Mouse (Mus musculus) frontal cortex, postnatal 36 days (tissue): ENCODE measurements at regions not wholly inside any gene's neighbourhood (a gene's known extent, or its start where the extent isn't known, plus 50 kb on each side); places are given as distances from the start of the nearest gene placed in this dataset.

Experiments used
- DNase-seq, 2 experiments: peaks; one replicate each; pipeline ENCODE4 v3.0.0; 2022; ENCODE audit warnings: low spot score in 2 of 2

DNA sequence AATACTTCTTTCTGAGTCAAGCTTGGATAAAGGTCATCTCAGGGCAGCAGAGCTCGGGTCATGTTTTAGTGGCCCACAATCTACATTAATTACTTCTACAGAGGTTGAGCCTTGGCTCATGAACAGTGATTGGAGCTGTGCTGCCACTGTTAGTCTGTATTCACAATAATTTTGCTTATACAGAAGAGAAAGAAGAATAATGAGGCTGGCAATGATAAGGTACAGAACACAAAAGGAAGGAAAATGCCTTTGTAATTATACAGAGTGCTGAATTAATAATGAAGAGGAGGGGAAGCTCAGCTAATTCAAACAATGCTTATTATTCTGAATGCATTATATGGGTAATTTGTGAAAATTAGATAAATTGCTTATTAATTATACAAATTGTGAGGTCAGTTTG, 573.9 kb upstream of the Cblb start:
- DNase-seq = no peak

DNA sequence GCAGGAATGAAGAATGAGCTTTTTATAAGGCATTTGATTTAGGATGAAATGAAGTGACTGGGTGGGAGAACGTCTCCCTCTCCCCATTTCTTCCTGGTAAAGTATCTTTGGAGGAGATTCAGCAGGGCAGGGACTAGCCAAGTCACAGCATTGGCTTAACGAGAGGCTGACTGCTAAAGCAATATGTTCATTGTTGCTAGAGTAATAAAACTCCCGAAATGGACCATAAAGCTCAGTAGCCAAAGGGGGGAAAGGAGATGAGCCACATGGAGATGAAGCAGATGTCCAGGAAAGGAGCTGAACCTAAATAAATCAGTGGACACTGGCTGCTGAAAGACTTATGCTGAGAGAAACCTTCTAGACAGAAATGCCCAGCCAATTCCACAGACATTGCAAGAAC, 555.3 kb upstream of the Cblb start:
- DNase-seq = no peak

DNA sequence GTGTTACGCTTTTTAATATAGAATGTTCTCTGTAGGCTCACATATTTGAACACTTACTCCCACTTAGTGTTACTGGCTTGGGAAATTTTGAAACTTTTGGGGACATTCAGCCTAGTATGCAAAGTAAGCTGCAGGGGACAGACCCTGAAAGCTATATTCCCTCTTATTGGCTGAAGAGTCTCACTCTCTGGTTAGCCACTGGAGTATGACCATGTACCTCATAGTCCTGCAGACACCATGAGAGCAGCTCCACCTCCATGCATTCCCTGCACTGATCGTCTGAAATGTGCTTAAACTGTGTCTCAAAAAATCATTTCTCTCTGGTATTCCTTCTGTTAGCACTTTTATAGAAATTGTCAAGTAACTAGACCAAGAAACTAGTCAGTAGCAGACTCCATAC, 534.9 kb upstream of the Cblb start:
- DNase-seq = no peak

DNA sequence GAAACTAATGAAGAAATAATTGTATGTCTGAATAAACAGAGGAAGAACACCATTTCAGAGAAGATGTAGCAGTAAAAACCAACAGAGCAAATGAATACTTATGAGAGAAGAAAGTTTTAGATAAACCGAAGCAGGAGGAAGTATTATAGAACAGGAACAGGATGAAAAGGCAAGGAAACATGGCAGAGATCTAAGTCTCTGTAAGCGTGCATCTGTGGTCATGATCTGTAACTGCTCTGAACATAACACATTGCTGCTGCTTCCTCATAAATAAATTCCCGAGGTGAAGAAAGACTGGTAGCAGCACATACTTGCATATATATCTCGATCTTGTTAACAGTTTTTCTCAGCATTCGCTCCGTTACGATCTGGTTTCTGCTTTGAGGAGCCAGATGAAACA, 533.2 kb upstream of the Cblb start:
- DNase-seq = no peak

DNA sequence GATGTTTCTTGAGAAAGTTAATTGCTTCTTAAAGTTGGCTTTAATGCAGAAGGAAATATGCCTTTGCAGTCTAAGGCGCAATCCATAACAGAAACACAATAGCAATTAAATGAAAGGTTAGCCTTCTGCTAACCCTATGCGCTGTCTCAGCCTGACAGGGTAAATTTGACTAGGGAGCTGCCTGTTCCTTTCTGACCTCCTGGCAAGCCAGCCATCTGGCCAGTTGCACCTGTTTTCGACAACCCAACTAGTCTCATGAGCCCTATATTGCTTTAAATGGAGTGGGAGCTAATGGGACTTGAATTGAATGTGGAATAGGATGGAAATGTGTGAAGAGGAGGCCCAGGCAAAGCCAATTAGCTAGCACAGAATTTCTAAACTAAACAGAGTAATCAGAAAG, 513.9 kb upstream of the Cblb start:
- DNase-seq = no peak

DNA sequence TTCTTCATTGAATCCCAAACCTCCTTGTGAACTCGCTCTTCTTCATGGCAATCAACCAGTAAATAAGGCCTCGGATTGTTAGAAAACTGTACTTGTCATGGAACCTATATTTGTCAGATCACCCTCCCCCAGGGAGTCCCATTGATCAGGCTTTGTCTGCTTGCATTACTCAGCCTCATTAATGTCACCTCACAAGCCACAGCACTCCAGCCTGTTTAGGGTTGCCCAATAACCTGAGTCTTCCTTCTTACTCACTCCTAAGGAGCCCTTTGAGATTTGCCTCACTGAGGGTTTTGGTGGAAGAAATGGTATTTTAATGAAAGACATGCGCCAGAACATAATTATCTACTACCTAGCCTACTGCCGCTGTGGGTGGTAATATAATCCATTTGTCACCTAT, 510.3 kb upstream of the Cblb start:
- DNase-seq = no peak

DNA sequence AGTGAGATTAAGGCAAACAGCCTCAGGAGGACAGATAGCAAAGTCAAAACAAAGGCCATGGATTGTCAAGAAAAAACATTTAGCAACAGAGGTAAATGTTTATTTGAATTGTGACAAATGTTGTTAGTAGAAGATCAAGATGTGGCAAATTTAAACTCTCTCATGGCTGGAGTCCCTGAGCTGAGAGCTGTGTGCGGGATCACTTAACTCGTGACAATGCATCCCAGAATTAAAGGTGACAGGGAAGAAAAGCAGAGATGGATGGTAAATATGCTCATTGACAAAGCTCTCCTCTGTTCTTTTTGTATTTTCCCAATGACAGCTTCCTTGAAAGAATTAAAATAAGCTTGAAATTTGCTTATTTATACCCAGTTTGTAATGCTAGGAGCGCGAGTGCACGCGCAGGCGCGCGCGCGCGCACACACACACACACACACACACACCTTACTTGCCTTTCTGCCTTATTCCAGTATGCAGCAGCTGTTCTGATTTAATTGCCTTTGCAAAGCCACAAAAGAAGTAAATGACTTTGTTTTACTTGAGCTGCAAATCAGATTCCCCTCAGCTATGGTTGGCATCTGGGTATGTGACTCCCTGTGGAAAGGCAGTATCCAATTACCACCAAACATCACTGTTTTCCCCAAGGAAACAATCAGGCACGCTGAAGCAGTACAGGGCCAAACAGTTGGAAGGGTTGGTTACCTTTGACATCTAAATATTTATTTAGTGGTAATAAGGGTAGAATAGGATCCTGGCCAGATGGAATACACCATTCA, 509.5 kb upstream of the Cblb start:
- DNase-seq = no peak

DNA sequence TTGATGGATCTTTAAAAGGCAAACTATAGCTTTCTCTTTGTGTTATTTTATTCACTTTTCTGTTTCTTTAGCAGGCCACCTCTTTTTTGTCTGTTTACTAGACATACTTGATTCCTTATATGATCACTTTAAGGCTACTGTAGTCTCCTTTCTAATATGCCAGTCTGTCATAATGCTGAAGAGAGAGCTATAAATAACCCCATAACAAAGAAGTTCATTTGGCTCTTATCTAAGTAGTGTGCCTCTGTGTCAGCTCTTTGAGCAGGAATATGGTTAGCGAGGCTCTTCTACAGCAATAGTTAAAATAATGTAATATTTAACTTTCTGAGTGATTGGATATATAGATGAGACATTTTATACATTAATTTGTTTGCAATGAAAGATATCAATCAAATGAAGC, 507.0 kb upstream of the Cblb start:
- no peak for DNase-seq

DNA sequence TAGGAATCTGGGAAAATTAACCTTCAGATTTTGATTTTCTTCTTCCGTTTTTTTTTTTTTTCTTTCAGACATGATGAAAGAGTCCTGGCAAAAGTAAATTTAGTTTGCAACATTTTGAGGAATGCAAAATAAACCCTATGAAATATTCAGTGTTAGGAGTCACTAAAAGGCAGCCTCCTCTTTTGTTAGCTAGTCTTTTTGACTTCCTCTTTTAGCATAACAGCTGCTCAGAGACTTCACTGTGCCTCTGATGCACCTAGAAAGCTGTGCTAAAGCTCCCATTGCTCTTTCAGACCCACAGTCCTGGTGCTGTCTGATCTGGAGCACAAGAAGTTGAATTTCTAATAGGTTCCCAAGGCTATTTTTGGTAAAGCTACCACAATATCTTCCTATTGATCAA, 498.5 kb upstream of the Cblb start:
- peak in 1 of 2 experiments; percentile 3 for DNase-seq

DNA sequence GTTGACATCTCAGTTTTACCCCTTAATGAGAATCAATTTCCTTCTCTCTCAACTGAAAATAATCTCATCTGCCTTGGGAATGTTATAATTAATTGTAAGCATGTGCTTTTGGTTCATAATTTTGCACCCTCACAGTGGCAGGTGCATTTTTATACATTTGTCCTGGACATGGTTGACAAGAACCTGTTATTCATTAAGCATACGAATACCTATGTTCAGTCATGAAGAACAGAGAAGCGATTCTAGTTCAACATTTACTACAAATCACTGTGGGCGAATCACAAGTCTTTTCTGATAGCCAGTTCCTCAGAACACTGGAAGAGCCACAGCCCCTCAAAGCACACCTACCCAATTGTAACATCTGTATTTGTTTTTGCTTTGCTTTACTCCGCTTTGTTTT, 487.3 kb upstream of the Cblb start:
- DNase-seq = no peak

DNA sequence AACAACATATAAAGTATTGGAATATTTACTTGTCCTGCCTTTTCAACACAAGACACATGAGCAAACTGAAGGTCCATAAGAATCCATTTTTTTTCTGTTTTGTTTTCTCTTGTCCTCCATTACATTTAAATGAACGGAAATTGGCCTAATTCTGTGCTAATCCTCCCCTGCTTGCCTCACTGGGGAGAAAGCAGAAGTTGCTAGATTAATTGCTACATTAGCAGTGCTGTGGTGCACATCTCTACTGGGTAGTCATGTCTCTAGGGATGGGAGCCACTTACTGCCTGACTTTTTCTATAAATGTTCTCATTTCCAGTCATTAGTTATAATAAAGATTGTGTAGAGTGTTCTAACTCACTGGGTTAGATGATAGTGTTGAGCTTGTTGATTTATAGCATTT, 484.0 kb upstream of the Cblb start:
- no peak for DNase-seq

DNA sequence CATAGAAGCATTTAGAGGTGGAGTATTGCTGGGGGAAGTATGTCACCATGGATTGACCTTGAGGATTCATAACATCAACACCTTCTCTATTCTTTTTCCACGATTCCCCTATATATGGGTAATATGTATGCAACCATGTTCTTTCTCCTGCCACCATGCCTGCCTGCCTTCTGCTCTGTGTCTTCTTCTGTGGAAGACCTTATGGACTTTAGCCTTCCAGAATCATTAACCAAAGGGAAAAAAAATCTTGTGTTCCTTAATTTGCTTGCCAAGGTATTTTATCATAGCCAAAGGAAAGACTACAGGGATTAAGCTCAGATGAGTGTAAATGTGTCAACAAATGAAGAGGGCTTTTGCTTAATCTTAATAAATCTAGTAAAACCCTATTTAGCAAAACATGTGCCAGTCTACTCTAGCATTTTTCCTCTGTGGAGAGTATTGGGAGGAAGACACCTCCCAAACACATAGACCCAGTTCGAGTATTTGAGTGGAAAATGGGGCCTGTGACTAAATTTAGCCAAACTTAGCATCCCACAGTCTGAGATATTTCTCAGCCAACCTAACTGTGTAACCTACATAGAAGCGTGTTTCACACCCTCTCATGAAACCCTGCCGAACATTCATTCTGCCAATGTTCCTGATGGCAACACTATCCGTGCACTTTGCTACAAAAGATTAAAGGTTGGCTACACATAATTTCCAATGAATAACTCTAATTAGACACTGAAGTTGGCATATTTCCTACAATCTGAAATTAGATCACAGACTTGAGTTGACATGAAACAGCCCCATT, 468.0 kb upstream of the Cblb start:
- peak; percentile 1 to 28 for DNase-seq

DNA sequence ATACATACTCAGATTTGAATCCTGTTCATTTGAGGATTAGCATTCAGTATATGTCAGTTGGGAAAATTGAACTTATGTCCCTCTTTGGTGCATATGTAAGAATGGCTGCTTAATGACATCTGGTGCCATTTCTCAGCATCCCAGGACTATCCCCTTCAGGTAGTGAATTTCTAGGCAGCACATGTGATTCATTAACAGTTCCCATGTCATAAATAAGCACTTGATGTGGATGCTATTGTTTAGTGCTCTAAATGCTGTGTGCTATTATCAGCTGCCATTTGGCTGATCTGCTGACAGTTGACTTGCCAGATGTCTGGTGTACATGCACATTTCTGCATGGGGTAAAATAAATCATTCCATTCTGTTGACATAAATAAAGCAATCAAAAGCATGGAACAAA, 467.0 kb upstream of the Cblb start:
- no peak for DNase-seq

DNA sequence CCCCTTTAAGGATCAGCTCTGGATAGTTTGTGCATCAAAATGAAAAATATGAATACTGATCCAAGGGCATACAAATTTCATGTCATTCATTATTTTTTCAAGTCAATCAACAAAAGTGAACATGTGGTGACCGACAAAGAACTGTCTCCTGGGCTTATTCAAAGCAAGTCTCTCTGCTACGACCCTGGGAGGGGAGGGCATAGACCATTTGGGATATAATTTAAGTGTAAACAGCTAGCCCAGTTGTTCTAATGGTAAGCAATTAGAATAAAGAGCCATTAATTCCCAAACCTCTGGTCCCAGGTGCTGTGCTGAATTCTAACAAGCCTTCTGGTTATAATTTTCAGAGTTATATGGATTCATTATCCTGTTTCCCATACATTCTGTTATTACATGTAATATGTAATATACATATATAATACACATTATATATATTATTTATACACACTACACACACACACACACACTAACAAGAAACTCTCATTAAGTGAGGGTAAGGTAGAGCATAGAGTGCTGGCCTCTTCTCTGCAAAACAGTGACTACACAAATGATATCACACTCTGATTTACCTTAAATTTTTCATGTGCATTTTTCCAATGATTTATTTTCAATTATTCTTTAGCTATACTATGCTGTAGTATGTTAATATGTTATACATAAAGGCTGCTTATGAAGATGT, 453.0 kb upstream of the Cblb start:
- DNase-seq = no peak

DNA sequence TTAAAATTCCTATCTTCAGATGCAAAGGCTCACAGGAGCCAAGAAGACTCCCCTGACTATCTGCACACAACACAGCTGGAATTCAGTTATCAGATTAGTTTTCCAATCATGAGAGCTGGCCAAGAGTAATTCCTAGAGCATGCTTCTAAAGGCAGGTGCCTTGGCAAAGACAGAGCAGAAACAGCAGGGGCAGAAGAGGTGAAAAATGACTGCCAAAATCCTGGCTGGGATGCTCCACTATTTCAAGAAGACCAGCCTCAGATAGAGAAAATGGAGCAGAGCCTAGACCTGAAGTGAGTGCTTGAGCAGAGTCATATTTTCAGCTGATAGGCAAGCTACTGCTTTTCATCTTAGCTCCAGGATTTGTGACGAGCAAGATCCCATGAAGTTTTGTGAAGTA, 450.5 kb upstream of the Cblb start:
- DNase-seq = no peak

DNA sequence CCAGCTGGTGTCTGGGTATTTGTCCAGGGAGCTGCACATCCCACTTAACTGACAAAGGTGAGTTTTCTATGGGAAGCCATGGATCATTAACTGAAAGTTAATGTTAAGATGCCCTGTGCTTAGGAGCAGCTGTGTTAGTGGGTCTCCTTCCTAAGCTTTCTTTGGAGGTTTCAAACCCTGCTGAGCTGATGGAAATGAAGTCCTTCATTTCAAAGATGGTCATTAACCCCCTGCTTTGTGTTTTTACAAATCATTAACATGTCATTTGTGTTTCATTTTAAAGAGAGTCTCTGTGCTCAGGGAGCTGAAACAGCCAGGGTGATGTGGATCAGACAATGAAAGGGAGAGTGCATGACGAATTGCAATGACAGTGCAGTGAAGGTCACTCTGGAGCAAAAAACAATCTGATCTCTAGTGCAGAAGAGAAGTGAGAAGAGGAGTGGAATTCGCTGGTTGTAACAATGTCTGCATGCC, 441.1 kb upstream of the Cblb start:
- no peak for DNase-seq

DNA sequence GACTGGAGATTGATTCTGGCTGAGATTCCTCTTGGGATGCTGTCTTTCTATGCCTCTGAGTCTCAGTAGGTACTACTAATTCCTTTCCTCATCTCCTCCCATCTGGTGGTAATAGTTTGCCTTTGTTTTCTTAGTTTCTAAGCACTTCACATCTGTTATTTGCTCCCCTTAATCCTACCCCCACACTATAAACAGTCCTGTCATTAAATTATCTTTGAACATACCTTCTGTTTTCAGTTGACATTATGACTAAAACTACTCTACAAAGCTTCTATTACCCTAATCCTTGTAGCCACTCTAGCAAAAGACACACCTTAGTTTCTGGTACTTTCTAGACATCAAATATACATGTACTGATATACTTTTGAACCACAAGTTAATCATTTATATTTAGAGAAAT, 413.4 kb upstream of the Cblb start:
- no peak for DNase-seq

DNA sequence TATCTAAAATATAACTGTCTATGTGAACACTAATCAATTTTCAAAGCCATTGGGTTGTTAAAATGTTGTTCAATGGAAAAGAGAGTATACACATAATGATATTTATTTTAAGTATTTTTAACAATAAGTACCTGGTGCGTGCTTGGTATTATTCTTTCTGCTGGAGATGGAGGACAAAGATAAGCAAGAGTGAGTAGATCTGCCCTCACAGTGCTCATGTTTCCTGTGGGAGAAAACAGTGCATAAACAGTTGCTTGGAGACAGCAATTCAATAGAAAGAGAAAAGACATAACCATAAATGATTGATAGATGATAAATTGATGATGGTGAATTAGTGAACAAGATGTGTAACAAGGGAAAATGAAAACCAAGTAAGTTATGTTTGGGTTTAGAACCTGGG, 384.4 kb upstream of the Cblb start:
- DNase-seq = no peak

DNA sequence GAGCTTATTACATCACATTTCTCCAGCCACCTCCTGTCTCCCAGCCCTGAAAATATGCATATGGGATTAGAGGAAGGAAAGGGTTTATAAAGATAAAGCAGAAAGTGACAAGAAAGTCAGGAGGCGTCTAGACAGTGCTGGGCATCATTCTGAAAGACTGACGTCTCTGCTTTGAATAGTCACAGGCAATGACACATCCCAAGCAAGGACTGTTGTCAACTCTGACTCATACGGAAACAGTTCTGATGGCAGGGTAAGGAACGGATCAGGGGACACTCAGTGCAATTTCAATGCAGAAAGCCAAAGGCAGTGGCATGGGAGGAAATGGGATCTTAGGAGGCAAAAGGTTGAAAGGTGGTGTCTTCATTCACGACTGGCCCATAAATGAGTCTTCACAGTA, 380.9 kb upstream of the Cblb start:
- DNase-seq = peak in 1 of 2 experiments; percentile 1

DNA sequence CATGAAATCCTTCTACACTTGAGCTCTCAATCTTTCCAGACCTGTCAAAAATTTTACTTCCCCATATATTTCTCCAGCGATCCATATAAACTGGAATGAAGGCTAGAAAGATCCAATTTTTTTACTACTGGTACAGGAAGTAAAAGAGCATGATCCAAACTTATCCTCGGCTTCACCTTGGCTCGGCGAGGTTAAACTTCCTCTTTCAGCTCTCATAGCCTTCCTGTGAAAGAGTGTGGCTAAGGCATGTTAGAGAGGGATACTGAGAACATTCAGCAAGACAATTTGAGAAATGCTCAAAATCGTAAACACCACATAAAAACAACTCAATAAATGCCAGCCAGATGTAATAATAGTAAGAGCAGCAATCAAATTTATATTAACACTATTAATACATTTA, 380.3 kb upstream of the Cblb start:
- no peak for DNase-seq

DNA sequence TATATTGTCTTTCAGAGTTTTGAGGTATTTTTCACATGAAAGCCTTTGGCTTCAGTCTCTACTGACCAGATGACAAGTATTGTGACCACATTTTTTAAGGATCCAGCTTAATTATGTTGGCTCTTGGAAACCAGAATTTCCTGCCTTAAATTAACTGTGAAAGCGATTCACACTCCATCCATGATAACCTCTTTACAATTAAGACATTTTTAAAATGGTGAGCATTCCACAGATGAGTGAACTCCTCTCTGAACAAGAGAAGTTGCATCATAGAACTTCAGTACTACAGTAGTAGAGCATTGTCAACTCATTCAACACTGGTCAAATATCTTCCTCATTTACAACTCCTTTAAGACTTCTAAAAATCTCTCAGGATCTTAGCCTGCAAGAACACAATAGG, 369.3 kb upstream of the Cblb start:
- no peak for DNase-seq

DNA sequence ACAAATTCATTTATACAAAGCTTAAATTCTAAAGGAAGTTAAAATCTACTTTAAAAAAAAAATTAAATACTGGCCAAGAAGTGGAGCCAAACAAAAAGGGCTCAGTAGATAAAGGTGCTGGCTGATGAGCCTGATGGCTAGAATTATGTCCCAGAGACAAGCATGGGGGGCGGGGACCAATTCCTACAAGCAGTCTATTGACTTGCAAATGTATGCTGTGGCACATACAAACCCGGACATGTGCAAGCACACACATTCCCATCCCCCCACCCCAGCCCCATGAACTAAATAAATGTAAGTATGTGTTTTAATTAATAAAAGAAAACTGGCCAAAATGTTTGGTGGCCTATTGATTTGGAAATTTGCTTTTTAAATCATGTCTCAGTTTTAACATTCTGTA, 366.7 kb upstream of the Cblb start:
- no peak for DNase-seq

DNA sequence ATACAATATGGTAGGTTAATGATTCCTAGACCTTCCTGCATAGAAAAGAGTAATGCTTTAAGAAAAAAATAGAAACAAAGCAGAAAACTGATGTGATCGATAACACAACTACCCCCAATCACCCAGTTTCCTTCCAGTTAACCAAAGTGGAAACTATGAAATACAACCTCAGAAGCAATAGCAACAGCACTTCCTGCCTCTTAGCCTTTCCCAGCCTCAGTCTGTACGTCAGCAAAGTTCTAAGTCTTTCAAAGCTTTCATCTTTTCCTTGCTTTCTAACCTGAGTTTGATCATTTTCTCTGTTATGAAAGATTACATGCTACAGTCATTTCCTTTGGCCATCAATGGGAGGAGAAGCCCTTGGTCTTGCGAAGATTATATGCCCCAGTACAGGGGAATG, 355.9 kb upstream of the Cblb start:
- DNase-seq = no peak
